Mouse (Mus musculus) kidney, embryonic 14.5 days (tissue): Measurements from ENCODE around the gene Gsk3b. TPM values are rescaled to one million over a fixed set of nuclear protein-coding genes. Genes with fewer than 3 reads are reported as not detected.

Source experiments
- ATAC-seq: fragments of 200-750 bp; cut with Nextera tagmentation; 2 replicates; pipeline ENCODE4 v1.8.0; 2017; ENCODE audit warnings: moderate number of reproducible peaks, mild to moderate bottlenecking, moderate TSS enrichment, moderate library complexity; ENCODE audit not compliant: low FRiP score, low TSS enrichment
- H3K27ac ChIP-seq: fragments of 300-500 bp; sonication (generic); 2 replicates; pipeline ENCODE4 v1.5.1; 2014; ENCODE audit warnings: low read depth, mild to moderate bottlenecking, low read length, moderate library complexity, mixed read lengths
- H3K27me3 ChIP-seq: fragments of 300-500 bp; sonication (generic); 2 replicates; pipeline ENCODE4 v1.6.1; 2014; ENCODE audit warnings: mild to moderate bottlenecking, low read length; ENCODE audit not compliant: control insufficient read depth, insufficient read depth
- H3K36me3 ChIP-seq: fragments of 300-500 bp; sonication (generic); 2 replicates; pipeline ENCODE4 v1.6.1; 2014; ENCODE audit warnings: low read length, mixed read lengths; ENCODE audit not compliant: control insufficient read depth, insufficient read depth
- H3K4me1 ChIP-seq: fragments of 300-500 bp; sonication (generic); 2 replicates; pipeline ENCODE4 v1.6.1; 2014; ENCODE audit warnings: low read length, mixed read lengths; ENCODE audit not compliant: control insufficient read depth, insufficient read depth
- H3K4me2 ChIP-seq: fragments of 300-500 bp; sonication (generic); replicated peaks from 2 replicates; pipeline ENCODE4 v1.6.1; 2014; ENCODE audit warnings: low read depth, mild to moderate bottlenecking, low read length
- H3K4me3 ChIP-seq: fragments of 300-500 bp; sonication (generic); 2 replicates; pipeline ENCODE4 v1.5.1; 2014; ENCODE audit warnings: mild to moderate bottlenecking, low read length
- H3K9ac ChIP-seq: fragments of 300-500 bp; sonication (generic); 2 replicates; pipeline ENCODE4 v1.6.1; 2014; ENCODE audit warnings: low read depth, mild to moderate bottlenecking, low read length, moderate library complexity
- H3K9me3 ChIP-seq: fragments of 300-500 bp; sonication (generic); 2 replicates; pipeline ENCODE4 v1.6.1; 2016; ENCODE audit warnings: low read length; ENCODE audit not compliant: control insufficient read depth
- WGBS: fragments of 180-500 bp; shearing (Covaris S2); extraction: QIAGEN DNeasy Blood & Tissue Kit; methylation state at CpG from one replicate; pipeline ENCODE4 v1.1.7; 2014; 5-methylcytosine and 5-hydroxymethylcytosine counted together
- polyA plus RNA-seq: library from polyadenylated mRNA; unstranded; fragments of >200 nt; fragmentation: Nextera tagmentation; extraction: Ambion mirVana; gene quantifications from 2 replicates; pipeline ENCODE4 v1.2.1, GENCODE M21; 2014

Gsk3b gene
- polyA plus RNA-seq, 1 experiment from 2014 or later, result 82.6 TPM

GRCm38 (mm10) chr16:38144898-38145297 lies 56.1 kb downstream of the Gsk3b start:
- Histone ChIP-seq H3K9me3 (no peaks in the 10 kb centered on the region; the same call in 1 of the 2 replicates), H3K4me1 (no peaks in the 10 kb centered on the region), H3K27me3 (no peaks in the 10 kb centered on the region), H3K4me2 (no peak overlapping the region), H3K36me3 (peaks cover 8% of the 10 kb centered on the region; the same call in 1 of the 2 replicates), H3K27ac (no peak overlapping the region), H3K4me3 (no peak overlapping the region), H3K9ac (no peak overlapping the region)
- 89% methylated on average over 4 of the region's 4 CpGs for WGBS
- ATAC-seq, result no peak

- Histone ChIP-seq H3K9me3 (no peaks in the 10 kb centered on the region; the same call in 1 of the 2 replicates), H3K27me3 (no peaks in the 10 kb centered on the region), H3K9ac (no peak overlapping the region), H3K4me3 (no peak overlapping the region), H3K36me3 (no peaks in the 10 kb centered on the region; the same call in 1 of the 2 replicates), H3K27ac (no peak overlapping the region), H3K4me2 (no peak overlapping the region), H3K4me1 (no peaks in the 10 kb centered on the region)
- no peak for ATAC-seq
Measured at GRCm38 (mm10) chr16:38150555-38150954, 61.8 kb downstream of the Gsk3b start.

GRCm38 (mm10) chr16:38157854-38158622 lies 69.2 kb downstream of the Gsk3b start:
- Histone ChIP-seq H3K9ac (no peak overlapping the region), H3K27me3 (no peaks in the 10 kb centered on the region), H3K9me3 (no peaks in the 10 kb centered on the region), H3K4me1 (no peaks in the 10 kb centered on the region), H3K4me2 (no peak overlapping the region), H3K27ac (no peak overlapping the region), H3K4me3 (no peak overlapping the region), H3K36me3 (no peaks in the 10 kb centered on the region)
- WGBS, result 95% methylated on average over 7 of the region's 7 CpGs
- ATAC-seq, result no peak

GRCm38 (mm10) chr16:38162019-38162418 lies 73.2 kb downstream of the Gsk3b start:
- Histone ChIP-seq H3K4me2 (no peak overlapping the region), H3K4me3 (no peak overlapping the region), H3K4me1 (no peaks in the 10 kb centered on the region), H3K27me3 (no peaks in the 10 kb centered on the region), H3K9me3 (no peaks in the 10 kb centered on the region), H3K36me3 (no peaks in the 10 kb centered on the region), H3K27ac (no peak overlapping the region), H3K9ac (no peak overlapping the region)
- 81% methylated on average over 3 of the region's 3 CpGs for WGBS
- no peak for ATAC-seq

GRCm38 (mm10) chr16:38164811-38165591 lies 76.2 kb downstream of the Gsk3b start:
- Histone ChIP-seq H3K27ac (no peak overlapping the region), H3K4me1 (no peaks in the 10 kb centered on the region), H3K9ac (no peak overlapping the region), H3K36me3 (no peaks in the 10 kb centered on the region), H3K9me3 (no peaks in the 10 kb centered on the region), H3K4me3 (no peak overlapping the region), H3K4me2 (no peak overlapping the region), H3K27me3 (no peaks in the 10 kb centered on the region)
- ATAC-seq, result no peak
- 93% methylated on average over 7 of the region's 7 CpGs for WGBS

- Histone ChIP-seq H3K4me3 (no peak overlapping the region), H3K27ac (no peak overlapping the region), H3K36me3 (peaks cover 16% of the 10 kb centered on the region), H3K9ac (no peak overlapping the region), H3K9me3 (no peaks in the 10 kb centered on the region), H3K4me2 (no peak overlapping the region), H3K27me3 (no peaks in the 10 kb centered on the region), H3K4me1 (no peaks in the 10 kb centered on the region)
- ATAC-seq, result no peak
- 93% methylated on average over 5 of the region's 5 CpGs for WGBS
Measured at GRCm38 (mm10) chr16:38168971-38169370, 80.2 kb downstream of the Gsk3b start.

- Histone ChIP-seq H3K4me3 (no peak overlapping the region), H3K4me2 (no peak overlapping the region), H3K27ac (no peak overlapping the region), H3K9me3 (no peaks in the 10 kb centered on the region), H3K9ac (no peak overlapping the region), H3K27me3 (no peaks in the 10 kb centered on the region), H3K36me3 (0 out of 2 replicates have a peak, but pooled peaks cover 4% of the 10 kb centered on the region), H3K4me1 (0 out of 2 replicates have a peak, but pooled peaks cover 2% of the 10 kb centered on the region)
- ATAC-seq, result no peak
- WGBS, result 82% methylated on average over 4 of the region's 4 CpGs
Measured at GRCm38 (mm10) chr16:38179150-38179549, 90.3 kb downstream of the Gsk3b start.

- 0 out of 2 replicates have a peak, but pooled peaks cover 2% of the 10 kb centered on the region for H3K4me1 ChIP-seq
- H3K9me3 ChIP-seq, result no peaks in the 10 kb centered on the region
- H3K27ac ChIP-seq, result no peak overlapping the region
- no peaks in the 10 kb centered on the region for H3K27me3 ChIP-seq
- no peak overlapping the region for H3K4me2 ChIP-seq
- 93% methylated on average over 8 of the region's 8 CpGs for WGBS
- ATAC-seq, result no peak
- H3K36me3 ChIP-seq, result peaks cover 12% of the 10 kb centered on the region; the same call in 1 of the 2 replicates
- no peak overlapping the region for H3K9ac ChIP-seq
- no peak overlapping the region for H3K4me3 ChIP-seq
Measured at GRCm38 (mm10) chr16:38181421-38181820, 92.6 kb downstream of the Gsk3b start.
